Mouse (Mus musculus): ENCODE results near the gene Kctd5. TPM values are rescaled to one million over a fixed set of nuclear protein-coding genes. Genes with fewer than 3 reads are reported as not detected.
A peak's percentile ranks its signal among the peaks of the same experiment; 100 is the strongest.

Kctd5 gene
- 34.3 and 36.9 TPM in 2 replicates for polyA plus RNA-seq (2015; fragmentation: Nextera tagmentation; extraction: Ambion mirVana)

DNA sequence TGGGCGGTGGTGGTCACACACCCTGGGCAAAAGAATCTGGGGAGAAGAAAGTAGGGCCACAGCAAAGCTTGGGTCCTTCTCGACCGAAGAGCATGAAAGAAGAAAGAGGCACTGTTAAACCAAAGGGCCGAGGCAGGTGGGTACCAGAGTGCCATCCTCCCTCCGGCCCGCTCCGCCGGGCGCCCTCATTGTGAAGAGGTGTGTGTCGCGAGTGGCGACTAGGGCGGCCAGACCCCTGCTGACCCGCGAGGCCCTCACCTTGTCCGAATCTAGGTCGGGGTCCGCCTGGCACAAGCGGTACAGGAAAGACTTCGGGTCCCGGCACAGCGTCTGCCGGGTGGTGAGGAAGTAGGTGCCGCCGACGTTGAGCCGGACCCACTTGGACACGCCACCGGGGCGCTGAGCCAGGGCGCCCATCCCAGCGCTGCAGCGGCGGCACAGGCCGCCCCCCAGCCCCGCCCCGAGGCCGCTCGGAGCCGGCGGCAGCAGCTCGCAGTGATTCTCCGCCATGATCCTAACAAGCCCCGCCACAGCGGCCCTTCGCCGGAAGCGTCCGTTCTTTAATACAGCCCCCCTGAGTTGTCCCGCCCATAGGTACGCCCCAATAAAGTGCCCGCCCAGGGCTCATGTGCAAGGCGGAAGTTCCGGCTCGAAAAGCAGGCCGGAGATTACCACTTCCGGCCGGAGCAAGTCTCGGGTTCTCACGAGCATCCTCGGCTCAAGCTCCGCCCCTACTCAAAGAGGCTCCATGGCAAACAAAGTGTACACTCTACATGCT lies at the start of gene Kctd5:
Gene Kctd5 (minus strand): TSS at position 567 of the 778 bp plus-strand sequence.
- TF ChIP-seq EP300 (IDR thresholded peaks at IDR 0.05), result peak; percentile 81
- no peak for TF ChIP-seq CTCF (IDR thresholded peaks at IDR 0.05)
- no peaks in the 10 kb centered on the region for H3K9me3 ChIP-seq (ENCODE audit: low read length)
- H3K4me2 ChIP-seq (replicated peaks; ENCODE audit: low read depth, low read length), result peak within 1 kb of the TSS; percentile 69
- H3K27me3 ChIP-seq (replicated peaks; ENCODE audit: insufficient read depth, low read length), result no peaks in the 10 kb centered on the region
- H3K27ac ChIP-seq (ENCODE audit: low read length), result peak within 1 kb of the TSS; percentile 88
- H3K9ac ChIP-seq (replicated peaks; ENCODE audit: low read depth), result peak within 1 kb of the TSS; percentile 93
- DNase-seq (ENCODE audit: low spot score) (peak; percentile 96), ATAC-seq (peak; percentile 97)
- H3K36me3 ChIP-seq (ENCODE audit: insufficient read depth, low read length), result peaks cover 2% of the 10 kb centered on the region
- peaks cover 4% of the 10 kb centered on the region for H3K4me1 ChIP-seq (ENCODE audit: insufficient read depth, low read depth, low read length)
- H3K4me3 ChIP-seq (ENCODE audit: low read depth, low read length), result peak within 1 kb of the TSS; percentile 90
- 2% methylated on average over 57 of the region's 62 CpGs for WGBS

DNA sequence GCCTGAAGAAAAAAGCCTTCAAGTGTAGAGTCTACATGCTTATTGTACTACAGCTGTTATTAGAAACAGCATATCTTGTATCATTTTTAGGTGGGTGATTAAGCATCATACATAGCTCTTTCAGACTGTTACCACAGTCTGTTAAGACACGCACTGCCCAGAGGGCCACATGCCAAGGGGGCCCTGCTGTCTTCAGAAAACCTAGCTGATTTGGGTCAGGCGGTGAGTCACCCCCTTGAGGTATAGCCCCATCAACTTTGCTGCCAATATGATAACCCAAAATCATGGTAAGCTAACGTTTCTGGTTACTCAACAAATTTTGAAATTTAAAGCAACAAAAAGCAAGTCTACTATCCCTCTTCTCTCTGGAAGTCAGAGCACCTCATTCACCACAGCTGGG lies 46.2 kb upstream of the Kctd5 start:
- H3K36me3 ChIP-seq (ENCODE audit: insufficient read depth, low read length), result no peaks in the 10 kb centered on the region
- DNase-seq (ENCODE audit: low spot score), result no peak
- H3K9me3 ChIP-seq (ENCODE audit: low read length), result no peaks in the 10 kb centered on the region
- H3K27me3 ChIP-seq (replicated peaks; ENCODE audit: insufficient read depth, low read length), result no peaks in the 10 kb centered on the region
- no peak overlapping the region for H3K27ac ChIP-seq (ENCODE audit: low read length)
- TF ChIP-seq CTCF (IDR thresholded peaks at IDR 0.05) (no peak), EP300 (IDR thresholded peaks at IDR 0.05) (no peak)
- H3K4me3 ChIP-seq (ENCODE audit: low read depth, low read length), result no peak overlapping the region
- no peak overlapping the region for H3K9ac ChIP-seq (replicated peaks; ENCODE audit: low read depth)
- no peak overlapping the region for H3K4me2 ChIP-seq (replicated peaks; ENCODE audit: low read depth, low read length)
- ATAC-seq, result no peak
- peaks cover 4% of the 10 kb centered on the region; the same call in 1 of the 2 replicates for H3K4me1 ChIP-seq (ENCODE audit: insufficient read depth, low read depth, low read length)
- 63% methylated on average over 3 of the region's 3 CpGs for WGBS

DNA sequence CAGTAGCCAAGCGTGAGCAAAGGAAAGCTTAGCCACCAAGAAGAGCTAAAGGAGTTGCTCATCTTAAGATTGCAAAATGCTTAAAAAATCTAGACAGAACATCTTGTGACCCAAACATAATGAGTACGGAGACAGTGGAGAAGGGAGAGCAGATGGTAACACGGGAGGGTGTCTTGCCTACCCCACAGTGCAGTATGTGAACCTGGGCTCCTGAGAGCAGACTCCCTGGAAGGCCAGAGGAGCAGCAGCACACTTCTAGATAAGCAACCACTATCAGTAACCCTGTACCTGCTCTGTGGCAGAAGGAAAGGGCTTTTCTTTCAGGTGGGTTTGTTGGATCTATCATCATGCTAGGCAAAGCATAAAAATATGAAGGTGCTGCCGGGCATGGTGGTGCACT lies 39.7 kb upstream of the Kctd5 start:
- no peaks in the 10 kb centered on the region for H3K9me3 ChIP-seq (ENCODE audit: low read length)
- peaks cover 7% of the 10 kb centered on the region for H3K4me1 ChIP-seq (ENCODE audit: insufficient read depth, low read depth, low read length)
- H3K4me3 ChIP-seq (ENCODE audit: low read depth, low read length), result no peak overlapping the region
- peaks cover 7% of the 10 kb centered on the region; the same call in 1 of the 2 replicates for H3K36me3 ChIP-seq (ENCODE audit: insufficient read depth, low read length)
- WGBS, result 86% methylated on average over 4 of the region's 4 CpGs
- DNase-seq (ENCODE audit: low spot score), result no peak
- TF ChIP-seq EP300 (IDR thresholded peaks at IDR 0.05) (no peak), CTCF (IDR thresholded peaks at IDR 0.05) (no peak)
- no peaks in the 10 kb centered on the region for H3K27me3 ChIP-seq (replicated peaks; ENCODE audit: insufficient read depth, low read length)
- no peak for ATAC-seq
- H3K9ac ChIP-seq (replicated peaks; ENCODE audit: low read depth), result no peak overlapping the region
- H3K27ac ChIP-seq (ENCODE audit: low read length), result no peak overlapping the region
- no peak overlapping the region for H3K4me2 ChIP-seq (replicated peaks; ENCODE audit: low read depth, low read length)

DNA sequence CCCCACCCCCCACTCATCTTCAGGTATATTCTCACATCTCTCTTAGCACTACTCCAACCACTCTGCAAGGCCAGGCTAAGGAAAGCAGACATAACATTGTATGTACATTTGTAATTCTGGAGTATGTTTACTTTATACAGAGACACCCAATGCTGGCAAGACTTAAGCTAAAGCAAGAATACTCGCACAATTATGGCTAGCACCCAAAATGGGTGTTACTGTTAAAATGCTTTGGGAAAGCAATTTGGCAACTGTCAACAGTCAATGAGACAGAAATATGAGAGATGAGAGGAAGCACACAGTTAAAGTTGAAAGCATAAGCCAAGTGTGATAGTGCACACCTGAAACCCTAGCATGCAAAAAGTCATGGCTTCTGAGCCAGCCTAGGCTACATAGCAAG lies 38.0 kb upstream of the Kctd5 start:
- no peaks in the 10 kb centered on the region for H3K27me3 ChIP-seq (replicated peaks; ENCODE audit: insufficient read depth, low read length)
- H3K4me1 ChIP-seq (ENCODE audit: insufficient read depth, low read depth, low read length), result peaks cover 3% of the 10 kb centered on the region
- no peak for TF ChIP-seq CTCF (IDR thresholded peaks at IDR 0.05)
- TF ChIP-seq EP300 (IDR thresholded peaks at IDR 0.05), result no peak
- no peak overlapping the region for H3K4me3 ChIP-seq (ENCODE audit: low read depth, low read length)
- 16% methylated on average over 1 of the region's 1 CpGs for whole genome bisulfite sequencing
- DNase-seq (ENCODE audit: low spot score) (peak; percentile 19), ATAC-seq (no peak)
- H3K27ac ChIP-seq (ENCODE audit: low read length), result no peak overlapping the region
- no peak overlapping the region for H3K4me2 ChIP-seq (replicated peaks; ENCODE audit: low read depth, low read length)
- H3K36me3 ChIP-seq (ENCODE audit: insufficient read depth, low read length), result peaks cover 12% of the 10 kb centered on the region
- H3K9ac ChIP-seq (replicated peaks; ENCODE audit: low read depth), result no peak overlapping the region
- H3K9me3 ChIP-seq (ENCODE audit: low read length), result no peaks in the 10 kb centered on the region

DNA sequence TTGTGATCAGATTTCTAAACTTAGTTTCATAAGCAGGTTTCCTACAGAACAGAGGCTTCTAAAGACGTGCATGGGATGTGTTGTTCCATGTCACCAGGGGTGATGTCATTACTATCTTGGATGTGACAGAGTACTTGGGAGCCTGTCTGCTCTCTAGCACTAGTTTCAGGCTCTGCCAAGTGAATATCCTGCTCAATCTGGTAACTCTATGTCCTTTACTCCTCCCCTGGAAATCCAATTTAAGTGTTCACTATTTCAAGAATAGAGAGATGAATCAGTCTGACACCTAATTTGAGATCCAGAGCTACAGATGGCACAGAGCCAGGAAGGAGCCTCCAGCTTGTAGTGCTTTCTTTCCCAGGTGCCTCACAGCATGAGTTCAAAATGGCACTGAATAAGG lies 35.6 kb upstream of the Kctd5 start:
- no peak for TF ChIP-seq CTCF (IDR thresholded peaks at IDR 0.05)
- TF ChIP-seq EP300 (IDR thresholded peaks at IDR 0.05), result no peak
- Histone ChIP-seq H3K9me3 (ENCODE audit: low read length) (no peaks in the 10 kb centered on the region), H3K4me2 (replicated peaks; ENCODE audit: low read depth, low read length) (no peak overlapping the region), H3K27me3 (replicated peaks; ENCODE audit: insufficient read depth, low read length) (no peaks in the 10 kb centered on the region), H3K4me3 (ENCODE audit: low read depth, low read length) (no peak overlapping the region), H3K27ac (ENCODE audit: low read length) (no peak overlapping the region), H3K9ac (replicated peaks; ENCODE audit: low read depth) (no peak overlapping the region), H3K36me3 (ENCODE audit: insufficient read depth, low read length) (peaks cover 12% of the 10 kb centered on the region), H3K4me1 (ENCODE audit: insufficient read depth, low read depth, low read length) (peaks cover 3% of the 10 kb centered on the region)
- WGBS, result 65% methylated on average over 1 of the region's 1 CpGs
- ATAC-seq (no peak), DNase-seq (ENCODE audit: low spot score) (no peak)

DNA sequence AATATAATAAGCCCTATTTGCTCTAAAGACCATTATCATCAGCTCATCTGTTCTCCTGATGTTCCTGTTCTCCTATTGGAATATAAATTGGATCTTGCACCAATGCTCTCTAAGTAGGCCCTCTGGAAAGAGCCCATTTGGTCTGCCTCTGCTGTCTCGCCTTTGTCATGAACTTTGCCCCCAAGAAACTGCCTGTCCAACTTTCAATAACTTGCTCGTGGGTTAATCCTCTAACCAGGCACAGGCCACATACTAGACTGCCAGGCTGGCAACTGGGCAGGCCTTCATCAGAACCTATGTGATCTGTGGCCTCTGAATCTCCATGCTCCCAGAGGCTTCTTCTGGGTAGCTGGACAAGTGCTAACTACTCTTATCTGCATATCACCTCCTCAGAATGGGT lies 31.8 kb upstream of the Kctd5 start:
- peaks cover 18% of the 10 kb centered on the region for H3K36me3 ChIP-seq (ENCODE audit: insufficient read depth, low read length)

More for the DNA sequence above, 31.8 kb upstream of the Kctd5 start:
- 79% methylated on average over 2 of the region's 2 CpGs for WGBS
- Histone ChIP-seq H3K27me3 (replicated peaks; ENCODE audit: insufficient read depth, low read length) (no peaks in the 10 kb centered on the region), H3K9ac (replicated peaks; ENCODE audit: low read depth) (no peak overlapping the region), H3K4me1 (ENCODE audit: insufficient read depth, low read depth, low read length) (no peaks in the 10 kb centered on the region), H3K27ac (ENCODE audit: low read length) (no peak overlapping the region), H3K4me2 (replicated peaks; ENCODE audit: low read depth, low read length) (no peak overlapping the region), H3K4me3 (ENCODE audit: low read depth, low read length) (no peak overlapping the region), H3K9me3 (ENCODE audit: low read length) (no peaks in the 10 kb centered on the region)
- ATAC-seq (no peak), DNase-seq (ENCODE audit: low spot score) (no peak)
- TF ChIP-seq CTCF (IDR thresholded peaks at IDR 0.05) (no peak), EP300 (IDR thresholded peaks at IDR 0.05) (no peak)

Measured in lung, postnatal 0 days (tissue).